Mouse (Mus musculus) thymus, adult 2 months (tissue): ENCODE results near the gene Epha10.

ENCODE experiments used
- CTCF ChIP-seq: fragments of 200-500 bp; IDR thresholded peaks from 2 replicates; pipeline ENCODE4 v1.5.1; 2012; ENCODE audit warnings: mild to moderate bottlenecking, control low read depth, low read length, moderate library complexity, borderline replicate concordance; ENCODE audit not compliant: control insufficient read depth, poor library complexity, insufficient read depth; ENCODE audit errors: extremely low read depth
- POLR2A ChIP-seq: fragments of 200-500 bp; IDR thresholded peaks from 2 replicates; pipeline ENCODE4 v1.6.1; 2012; ENCODE audit warnings: mild to moderate bottlenecking, low read length, control low read depth, moderate library complexity; ENCODE audit not compliant: control insufficient read depth, poor library complexity, insufficient read depth; ENCODE audit errors: extremely low read depth

GRCm38 (mm10) chr4:124840998-124841397 is 39.7 kb upstream of the Epha10 start:
- TF ChIP-seq POLR2A (no peak), CTCF (no peak)
